In the genomic region with DNA sequence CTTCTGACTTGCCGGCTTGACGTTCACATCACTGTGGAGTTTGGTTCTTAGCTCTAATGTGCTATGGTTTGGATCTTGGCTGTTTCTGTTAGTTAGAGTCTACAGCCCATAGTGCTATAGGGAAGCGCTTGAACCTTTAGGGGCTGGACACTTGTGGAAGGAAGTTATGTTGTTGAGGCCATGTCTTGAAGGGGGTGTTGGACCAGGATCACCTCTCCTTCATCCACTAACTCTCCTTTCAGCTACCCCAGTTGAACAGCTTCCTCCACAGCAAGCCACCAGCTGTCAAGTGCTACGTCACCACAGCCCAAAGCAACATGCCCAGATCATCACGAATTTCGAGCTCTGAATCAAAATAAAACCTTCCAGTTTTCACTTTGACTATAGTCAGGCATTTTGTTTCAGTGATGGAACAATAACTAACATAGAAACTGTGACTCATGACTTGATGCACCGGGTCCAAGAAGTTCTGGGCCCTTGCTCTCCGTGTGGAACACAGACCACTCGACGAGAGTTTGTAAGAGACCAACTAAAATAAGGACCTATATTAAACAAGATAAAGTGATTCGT, we compare ENCODE assay signal across 1 mouse cellular context.
TF ChIP-seq lines count a peak whose summit lies in the region.

No protein-coding gene starts in this region.

TF ChIP-seq in CH12.LX, 34 proteins besides CTCF, POLR2A, EP300 and RAD21 (continued from another document):
- TF ChIP-seq HCFC1 (IDR thresholded peaks at IDR 0.05; ENCODE audit: low read depth, low read length) (no peak; the same call in 1 of the 2 replicates), CHD1 (IDR thresholded peaks at IDR 0.05; ENCODE audit: low read depth, low read length) (no peak), JUND (conservative IDR thresholded peaks at IDR 0.05; ENCODE audit: low read depth, low read length) (peak; percentile 89), IRF4 (IDR thresholded peaks at IDR 0.05; ENCODE audit: low read depth, low read length) (peak; percentile 91), NRF1 (IDR thresholded peaks at IDR 0.05; ENCODE audit: low read depth, low read length) (no peak), ZMIZ1 (IDR thresholded peaks at IDR 0.05; ENCODE audit: low read depth, low read length) (no peak), RCOR1 (conservative IDR thresholded peaks at IDR 0.05; ENCODE audit: low read depth, low read length) (no peak; the same call in 1 of the 2 replicates), MEF2A (IDR thresholded peaks at IDR 0.05; ENCODE audit: borderline replicate concordance, low read depth, low read length) (peak; percentile 80), SMC3 (IDR thresholded peaks at IDR 0.05; ENCODE audit: low read depth, low read length) (no peak), ZC3H11A (IDR thresholded peaks at IDR 0.05; ENCODE audit: low read depth, low read length) (no peak), MXI1 (IDR thresholded peaks at IDR 0.05; ENCODE audit: low read depth, low read length) (no peak), JUN (IDR thresholded peaks at IDR 0.05; ENCODE audit: insufficient read depth, low read depth, low read length) (peak; percentile 79), E2F4 (IDR thresholded peaks at IDR 0.05; ENCODE audit: insufficient replicate concordance, low read depth, low read length) (no peak), NELFE (IDR thresholded peaks at IDR 0.05; ENCODE audit: low read depth, low read length) (no peak), ZKSCAN1 (IDR thresholded peaks at IDR 0.05; ENCODE audit: borderline replicate concordance, low read depth, low read length) (no peak)
TF ChIP-seq in CH12.LX: peak in this region for 9.
